Mouse (Mus musculus) embryonic facial prominence, embryonic 11.5 days (tissue): ENCODE measurements at regions not wholly inside any gene's neighbourhood (a gene's known extent, or its start where the extent isn't known, plus 50 kb on each side); places are given as distances from the start of the nearest gene placed in this dataset.

Experiments used
- ATAC-seq: fragments of 200-750 bp; cut with Nextera tagmentation; replicated peaks from 2 replicates; pipeline ENCODE4 v1.8.0; 2017; ENCODE audit warnings: low read depth; ENCODE audit not compliant: insufficient number of reproducible peaks, low FRiP score, low TSS enrichment
- DNase-seq: peaks from one replicate; pipeline ENCODE4 v3.0.0-alpha.2; 2015; ENCODE audit warnings: low spot score
- H3K27ac ChIP-seq: fragments of 300-500 bp; sonication (generic); replicated peaks from 2 replicates; pipeline ENCODE4 v1.5.1; 2014; ENCODE audit warnings: mild to moderate bottlenecking, low read depth, low read length, control low read depth
- H3K27me3 ChIP-seq: fragments of 300-500 bp; sonication (generic); 2 replicates; pipeline ENCODE4 v1.6.1; 2014; ENCODE audit warnings: mild to moderate bottlenecking, low read length, moderate library complexity, mixed read lengths; ENCODE audit not compliant: control insufficient read depth, insufficient read depth
- H3K36me3 ChIP-seq: fragments of 300-500 bp; sonication (generic); replicated peaks from 2 replicates; pipeline ENCODE4 v1.6.1; 2014; ENCODE audit warnings: low read depth, mild to moderate bottlenecking, low read length, moderate library complexity, mixed read lengths; ENCODE audit not compliant: control insufficient read depth, insufficient read depth
- H3K4me1 ChIP-seq: fragments of 300-500 bp; sonication (generic); 2 replicates; pipeline ENCODE4 v1.6.1; 2014; ENCODE audit warnings: low read length, mixed read lengths; ENCODE audit not compliant: control insufficient read depth, insufficient read depth
- H3K4me2 ChIP-seq: fragments of 300-500 bp; sonication (generic); 2 replicates; pipeline ENCODE4 v1.6.1; 2014; ENCODE audit warnings: low read depth, mild to moderate bottlenecking, control low read depth, low read length, moderate library complexity
- H3K4me3 ChIP-seq: fragments of 300-500 bp; sonication (generic); 2 replicates; pipeline ENCODE4 v1.5.1; 2014; ENCODE audit warnings: low read depth, low read length, control low read depth
- H3K9ac ChIP-seq: fragments of 300-500 bp; sonication (generic); replicated peaks from 2 replicates; pipeline ENCODE4 v1.6.1; 2014; ENCODE audit warnings: mild to moderate bottlenecking, control low read depth, low read length
- H3K9me3 ChIP-seq: fragments of 300-500 bp; sonication (generic); replicated peaks from 2 replicates; pipeline ENCODE4 v1.6.1; 2016; ENCODE audit warnings: mild to moderate bottlenecking, low read length, inconsistent platforms, mixed read lengths; ENCODE audit not compliant: control insufficient read depth
- WGBS: fragments of 180-500 bp; shearing (Covaris S2); extraction: QIAGEN DNeasy Blood & Tissue Kit; methylation state at CpG from one replicate; pipeline ENCODE4 v1.1.7; 2014; 5-methylcytosine and 5-hydroxymethylcytosine counted together

DNA sequence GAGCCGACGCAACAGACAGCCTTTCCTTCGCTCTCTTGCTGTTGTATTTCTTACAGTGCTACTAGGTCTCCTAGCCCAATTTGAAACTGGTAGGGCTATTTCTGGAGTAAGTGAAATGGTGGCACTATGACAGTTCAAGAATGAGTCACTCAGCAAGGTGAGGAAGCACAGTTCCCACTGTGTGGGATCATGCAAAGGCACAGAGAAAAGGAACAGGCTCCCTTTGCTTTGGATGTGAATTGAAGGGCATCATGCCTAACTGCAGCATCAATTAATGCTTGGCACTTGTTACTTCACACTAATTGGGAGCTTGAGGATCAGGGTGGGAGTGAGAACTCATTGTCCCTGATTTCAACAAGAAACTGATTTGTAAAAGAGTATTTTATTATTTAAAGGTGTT lies 560.8 kb upstream of the Tle4 start:
- no peaks in the 10 kb centered on the region for H3K27me3 ChIP-seq
- DNase-seq (no peak), ATAC-seq (no peak)
- 95% methylated on average over 3 of the region's 3 CpGs for WGBS
- H3K4me1 ChIP-seq, result no peaks in the 10 kb centered on the region
- no peak overlapping the region for H3K9ac ChIP-seq
- no peak overlapping the region for H3K4me3 ChIP-seq
- no peaks in the 10 kb centered on the region for H3K9me3 ChIP-seq
- no peak overlapping the region for H3K27ac ChIP-seq
- H3K36me3 ChIP-seq, result no peaks in the 10 kb centered on the region
- H3K4me2 ChIP-seq, result no peak overlapping the region

DNA sequence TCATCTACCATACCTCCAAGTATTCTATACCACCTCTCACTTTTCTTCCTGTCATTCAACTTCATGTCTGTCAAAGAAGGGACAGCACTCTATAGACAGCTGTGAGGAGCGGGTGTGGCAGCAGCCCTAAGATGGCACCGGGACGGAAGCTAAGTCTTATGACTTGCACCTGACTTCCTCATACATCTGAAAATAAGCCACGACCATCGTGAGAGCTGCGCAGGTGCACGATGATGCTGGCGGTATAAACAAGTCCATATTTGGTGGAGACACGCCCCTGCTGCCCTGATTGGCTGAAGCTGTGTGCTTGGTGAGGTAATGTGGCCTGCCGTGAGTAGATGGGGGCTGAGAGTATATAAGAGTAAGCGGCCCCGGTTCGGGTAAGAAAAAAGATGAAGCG lies 560.3 kb upstream of the Tle4 start:
- Histone ChIP-seq H3K4me2 (no peak overlapping the region), H3K4me3 (no peak overlapping the region), H3K9me3 (no peaks in the 10 kb centered on the region), H3K27me3 (no peaks in the 10 kb centered on the region), H3K36me3 (no peaks in the 10 kb centered on the region), H3K27ac (no peak overlapping the region), H3K4me1 (no peaks in the 10 kb centered on the region), H3K9ac (no peak overlapping the region)
- WGBS, result 81% methylated on average over 14 of the region's 14 CpGs
- DNase-seq (no peak), ATAC-seq (no peak)

DNA sequence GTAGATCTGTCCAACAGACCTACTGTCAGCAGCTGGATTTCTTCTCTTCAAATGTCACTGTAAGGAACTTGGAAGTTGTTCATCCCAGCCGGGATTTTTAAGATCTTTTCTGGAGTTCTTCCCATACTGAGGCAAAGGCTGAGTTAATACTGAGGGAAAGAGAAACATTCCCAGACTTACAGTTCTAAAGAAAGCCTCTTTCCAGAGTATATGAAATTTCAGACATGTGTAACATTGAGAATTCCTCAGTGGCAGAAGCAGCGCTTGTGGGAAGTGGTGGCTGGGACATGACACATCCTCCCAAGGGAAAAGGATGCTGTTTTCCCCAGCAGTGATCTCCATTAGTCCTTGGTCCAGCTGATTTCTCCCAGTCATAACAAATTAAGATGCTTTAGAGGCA lies 556.8 kb upstream of the Tle4 start:
- no peaks in the 10 kb centered on the region for H3K27me3 ChIP-seq
- H3K9ac ChIP-seq, result no peak overlapping the region

DNA sequence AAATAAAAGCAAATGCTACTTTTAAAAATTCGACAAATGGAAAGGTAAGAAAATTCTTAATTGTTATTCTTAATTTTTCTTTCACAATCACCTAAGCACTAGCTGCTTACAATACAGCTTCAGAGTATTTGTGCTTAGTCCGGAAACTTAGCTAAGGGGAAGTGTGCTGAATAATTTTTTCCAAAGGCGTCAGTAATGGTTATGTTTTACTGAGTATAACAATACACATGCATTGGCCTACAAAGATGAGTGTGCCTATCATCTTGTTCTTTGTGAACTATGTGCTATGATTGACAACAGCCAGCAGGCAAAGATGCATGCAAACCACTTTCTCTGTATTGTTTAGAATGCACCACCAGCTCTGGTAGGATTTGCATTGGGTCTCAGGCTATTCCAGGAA lies 548.5 kb upstream of the Tle4 start:
- Histone ChIP-seq H3K36me3 (no peaks in the 10 kb centered on the region), H3K4me3 (no peak overlapping the region), H3K9me3 (no peaks in the 10 kb centered on the region), H3K4me2 (no peak overlapping the region), H3K4me1 (no peaks in the 10 kb centered on the region), H3K27ac (no peak overlapping the region), H3K27me3 (no peaks in the 10 kb centered on the region), H3K9ac (no peak overlapping the region)
- ATAC-seq (no peak), DNase-seq (no peak)
- whole genome bisulfite sequencing, result 90% methylated on average over 3 of the region's 3 CpGs

More for the DNA sequence above, 556.8 kb upstream of the Tle4 start:
- WGBS, result 72% methylated on average over 2 of the region's 2 CpGs
- H3K9me3 ChIP-seq, result no peaks in the 10 kb centered on the region
- DNase-seq, result no peak
- H3K4me2 ChIP-seq, result no peak overlapping the region
- no peaks in the 10 kb centered on the region for H3K36me3 ChIP-seq
- no peaks in the 10 kb centered on the region for H3K4me1 ChIP-seq
- H3K4me3 ChIP-seq, result no peak overlapping the region
- no peak overlapping the region for H3K27ac ChIP-seq
- no peak for ATAC-seq

DNA sequence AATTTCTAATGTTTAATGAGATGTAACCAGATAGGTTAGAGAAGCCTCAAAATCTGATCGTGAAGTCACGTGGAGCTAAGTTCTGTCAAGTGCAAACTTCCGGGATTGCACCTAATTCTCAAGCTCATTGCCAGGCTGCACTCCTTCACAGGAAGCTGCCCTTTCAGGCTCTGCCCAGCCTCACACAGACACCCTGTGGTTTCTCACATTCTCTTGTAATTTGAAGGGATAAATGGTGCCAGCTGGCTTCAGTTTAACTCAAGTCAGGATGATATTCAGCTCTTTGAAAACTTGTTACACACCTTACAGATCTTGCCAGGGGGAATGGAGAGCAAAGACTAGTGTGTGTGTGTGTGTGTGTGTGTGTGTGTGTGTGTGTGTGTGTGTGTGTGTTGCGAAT lies 529.3 kb upstream of the Tle4 start:
- H3K4me3 ChIP-seq, result no peak overlapping the region
- no peak overlapping the region for H3K9ac ChIP-seq
- DNase-seq (peak; percentile 38), ATAC-seq (no peak)
- H3K4me2 ChIP-seq, result no peak overlapping the region
- 35% methylated on average over 4 of the region's 4 CpGs for WGBS
- no peaks in the 10 kb centered on the region for H3K9me3 ChIP-seq
- H3K36me3 ChIP-seq, result no peaks in the 10 kb centered on the region
- no peaks in the 10 kb centered on the region for H3K27me3 ChIP-seq
- H3K27ac ChIP-seq, result no peak overlapping the region
- H3K4me1 ChIP-seq, result no peaks in the 10 kb centered on the region

DNA sequence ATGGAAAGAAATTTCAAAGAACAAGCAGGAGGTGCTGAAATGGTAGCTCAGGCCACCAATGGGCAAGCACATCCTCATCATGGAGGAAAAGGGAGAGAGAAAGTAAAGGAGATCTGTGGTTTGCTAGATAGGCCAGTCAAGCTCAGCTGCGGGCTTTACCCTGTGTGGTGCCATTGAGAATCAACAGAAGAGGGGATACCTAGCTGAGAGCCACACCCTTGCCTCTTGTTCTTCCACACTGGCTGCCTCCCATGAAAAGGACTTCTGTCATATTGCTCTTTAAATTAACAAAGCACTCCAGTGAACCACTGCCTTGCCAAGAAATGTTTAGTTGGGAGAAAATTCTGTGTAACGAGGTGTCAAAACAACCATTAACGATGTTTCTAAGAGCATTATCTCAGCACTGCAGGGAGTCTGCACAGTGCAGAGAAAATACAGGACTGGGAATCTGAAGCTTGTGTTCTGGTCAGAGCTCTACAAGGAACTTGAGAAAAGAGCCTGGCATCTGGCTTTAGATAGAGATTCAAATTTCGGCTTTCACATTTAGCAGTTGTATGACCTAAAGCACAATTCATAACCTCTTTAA lies 510.7 kb upstream of the Tle4 start:
- Histone ChIP-seq H3K36me3 (no peaks in the 10 kb centered on the region), H3K27ac (no peak overlapping the region), H3K4me3 (no peak overlapping the region), H3K27me3 (no peaks in the 10 kb centered on the region), H3K9ac (no peak overlapping the region), H3K4me2 (no peak overlapping the region), H3K4me1 (no peaks in the 10 kb centered on the region), H3K9me3 (no peaks in the 10 kb centered on the region)
- 58% methylated on average over 4 of the region's 4 CpGs for WGBS
- no peak for ATAC-seq
- no peak for DNase-seq

DNA sequence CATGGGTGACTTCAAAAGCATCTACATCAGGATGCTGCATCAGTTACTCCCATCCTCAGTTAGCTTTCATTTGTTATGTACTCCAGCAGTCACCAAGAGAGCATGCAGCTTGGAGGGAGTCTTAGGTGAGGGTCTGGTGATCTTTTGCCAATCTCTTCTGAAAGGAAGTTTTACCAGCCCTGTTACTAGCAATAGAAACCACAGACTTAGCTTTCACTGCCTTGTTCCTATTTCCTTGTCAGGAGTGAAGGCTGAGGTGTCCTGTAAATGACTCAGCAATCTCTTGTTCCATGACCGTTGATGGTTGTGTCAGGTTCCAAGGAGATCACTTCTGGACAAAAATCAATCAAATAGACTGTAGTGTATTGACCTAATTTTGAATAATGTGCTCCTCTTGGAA lies 497.2 kb upstream of the Tle4 start:
- no peaks in the 10 kb centered on the region for H3K36me3 ChIP-seq
- no peak overlapping the region for H3K9ac ChIP-seq
- no peak overlapping the region for H3K4me2 ChIP-seq
- WGBS, result 72% methylated on average over 1 of the region's 1 CpGs
- ATAC-seq, result no peak
- no peak overlapping the region for H3K4me3 ChIP-seq
- H3K9me3 ChIP-seq, result no peaks in the 10 kb centered on the region
- no peak for DNase-seq
- no peaks in the 10 kb centered on the region for H3K27me3 ChIP-seq
- H3K4me1 ChIP-seq, result no peaks in the 10 kb centered on the region
- no peak overlapping the region for H3K27ac ChIP-seq

DNA sequence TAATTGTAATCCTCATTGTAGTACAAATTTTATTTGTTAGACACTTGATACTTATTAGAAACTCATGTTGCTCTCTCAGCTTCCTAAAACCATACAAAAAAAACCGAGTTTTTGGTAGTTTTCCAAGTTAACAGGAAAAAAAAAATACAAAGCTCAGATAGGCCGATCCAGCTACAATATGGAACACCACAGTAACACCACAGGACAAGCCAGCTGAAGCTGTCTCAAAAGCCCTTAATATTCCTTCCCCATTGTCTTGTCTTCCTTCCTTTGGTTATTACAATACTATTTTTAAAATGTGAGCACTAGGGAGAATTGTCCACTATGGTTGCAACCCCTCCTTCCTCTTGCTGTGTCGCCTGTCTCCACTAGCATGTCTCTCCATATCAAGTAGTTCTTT lies 495.7 kb upstream of the Tle4 start:
- H3K4me2 ChIP-seq, result no peak overlapping the region
- H3K9me3 ChIP-seq, result no peaks in the 10 kb centered on the region
- whole genome bisulfite sequencing, result 69% methylated on average over 3 of the region's 3 CpGs
- H3K9ac ChIP-seq, result no peak overlapping the region
- no peak for DNase-seq
- H3K27me3 ChIP-seq, result no peaks in the 10 kb centered on the region
- no peak for ATAC-seq
- H3K4me3 ChIP-seq, result no peak overlapping the region
- no peak overlapping the region for H3K27ac ChIP-seq
- H3K4me1 ChIP-seq, result no peaks in the 10 kb centered on the region
- H3K36me3 ChIP-seq, result no peaks in the 10 kb centered on the region
